Mouse (Mus musculus): ENCODE results near the gene Padi6.

The Padi6 gene

DNA sequence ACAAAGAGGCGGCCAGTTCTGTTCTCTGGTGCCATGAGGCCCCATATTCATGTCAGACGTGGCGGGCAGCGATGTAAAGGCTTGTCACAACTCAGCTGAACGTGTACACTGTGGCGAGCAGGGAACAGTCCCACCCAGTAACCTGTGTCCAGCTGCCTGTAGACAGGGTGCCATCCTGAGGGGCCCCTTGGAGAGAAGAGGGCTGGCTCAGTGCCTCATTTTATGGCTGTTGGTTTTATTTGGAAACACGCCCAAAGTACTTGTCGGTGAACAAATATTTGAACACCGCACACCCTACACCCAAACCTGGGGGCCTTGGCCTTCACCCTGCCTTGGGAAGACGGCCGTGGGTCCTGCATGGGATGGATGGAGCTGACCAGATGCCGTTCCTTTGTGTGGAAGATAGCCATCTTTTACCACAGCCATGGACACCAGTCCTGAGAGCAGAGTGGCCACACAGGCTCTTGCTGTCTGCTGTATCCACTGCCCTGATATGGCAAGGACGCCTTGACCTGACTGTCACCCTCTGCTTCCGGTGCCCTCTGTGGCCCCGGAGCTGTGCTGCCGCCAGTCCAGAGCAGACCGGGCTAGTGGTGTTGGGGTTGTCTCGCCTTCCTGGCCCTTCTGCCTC lies 34.0 kb downstream of the Padi6 start:
- DNase-seq (ENCODE audit: low read depth), result no peak

DNA sequence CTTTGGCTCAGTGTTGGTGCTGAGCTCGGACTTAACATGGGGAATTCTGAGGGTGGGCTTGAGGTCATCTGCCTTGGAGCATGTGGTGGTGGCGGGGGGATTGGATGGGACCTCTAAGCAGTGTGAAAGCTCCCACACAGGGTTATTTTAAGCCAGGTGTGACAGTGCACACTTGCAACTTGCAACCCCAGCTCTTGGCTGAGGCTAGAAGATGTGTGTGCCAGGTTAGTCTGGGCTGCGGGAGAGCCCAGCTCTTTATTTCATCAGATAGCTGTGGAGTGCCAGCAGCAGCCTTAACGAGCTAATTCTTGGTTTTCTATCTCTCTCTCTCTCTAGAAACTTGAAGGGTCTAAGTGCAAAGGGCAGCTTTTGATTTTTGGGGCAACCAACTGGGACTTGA lies 34.8 kb downstream of the Padi6 start:
- no peak for DNase-seq (ENCODE audit: low read depth)

DNA sequence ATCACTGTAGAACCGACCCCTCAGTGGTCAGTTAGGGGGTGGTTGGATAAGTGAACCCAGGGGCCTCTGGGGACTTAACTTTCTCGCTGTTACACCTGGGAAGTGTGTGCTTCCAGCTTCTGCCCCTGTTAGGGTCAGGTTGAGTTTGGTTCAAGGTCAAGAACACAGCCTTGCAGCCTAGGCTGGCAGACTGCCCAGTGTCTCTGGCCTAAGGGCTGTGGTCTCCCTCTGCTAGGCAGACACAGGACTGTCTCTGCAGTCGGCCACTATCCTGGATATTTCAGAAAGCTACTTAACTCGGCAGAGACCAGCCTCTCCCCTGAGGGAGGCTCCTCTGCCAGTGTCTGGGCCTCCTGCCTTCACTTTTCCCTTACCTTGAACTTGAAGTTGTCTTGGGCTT lies 38.3 kb downstream of the Padi6 start:
- no peak for DNase-seq (ENCODE audit: low read depth)

DNA sequence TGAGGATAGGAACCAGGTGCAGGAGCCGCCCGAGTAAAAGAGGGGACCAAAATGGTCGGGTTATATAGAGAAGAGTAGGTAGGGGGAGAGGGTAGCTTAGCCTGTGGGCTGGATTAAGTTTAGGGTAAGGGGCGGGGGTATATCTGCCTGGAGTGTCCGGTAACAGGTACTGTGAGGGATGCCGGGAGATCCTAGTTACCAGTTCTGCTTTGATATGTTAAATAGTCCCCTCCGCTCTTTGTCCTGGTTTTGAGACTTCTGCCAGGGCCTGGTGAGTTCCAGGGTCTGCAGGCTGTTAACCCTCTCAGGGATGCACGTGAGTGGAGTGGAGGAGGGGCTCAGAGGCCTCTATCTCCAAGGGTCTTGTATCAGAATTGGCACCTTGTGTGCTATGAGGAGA lies 38.8 kb downstream of the Padi6 start:
- DNase-seq (ENCODE audit: low read depth), result no peak

DNA sequence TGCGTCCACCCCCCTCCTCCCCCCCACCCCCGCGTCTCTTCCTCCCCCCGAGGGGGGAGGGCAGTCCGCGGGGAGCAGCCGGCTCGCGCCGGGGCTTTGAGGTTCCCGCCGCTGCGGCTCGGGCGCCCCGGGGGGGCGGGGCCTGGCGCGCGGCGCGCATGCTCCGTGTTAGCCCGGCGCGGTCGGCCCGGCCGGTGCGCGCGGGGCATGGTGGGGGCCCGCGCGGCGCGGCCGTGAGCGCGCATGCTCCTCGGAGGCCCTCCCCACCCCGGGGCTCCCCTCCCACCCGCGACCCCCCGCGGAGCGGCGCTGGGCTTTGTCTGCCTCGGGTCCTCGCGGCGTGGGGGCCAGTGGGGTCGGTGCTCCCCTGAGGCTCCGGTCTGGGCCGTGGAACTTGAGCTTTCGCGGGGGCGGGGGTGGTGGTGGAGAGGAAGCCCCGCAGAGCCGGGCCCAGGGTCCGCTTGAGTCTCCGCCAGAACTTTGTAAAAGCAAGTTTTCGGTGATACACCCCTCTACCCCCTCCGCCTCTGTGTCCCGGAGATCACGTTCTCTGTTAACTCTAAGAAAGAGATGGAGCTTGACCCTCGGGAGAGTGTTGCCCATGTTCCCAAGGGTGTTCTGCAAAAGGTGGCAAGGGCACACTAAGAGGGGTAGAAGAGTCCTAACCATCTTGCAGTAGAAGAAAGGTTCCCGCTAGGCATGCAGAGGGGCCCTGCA lies 39.7 kb downstream of the Padi6 start:
- DNase-seq (ENCODE audit: low read depth), result no peak

DNA sequence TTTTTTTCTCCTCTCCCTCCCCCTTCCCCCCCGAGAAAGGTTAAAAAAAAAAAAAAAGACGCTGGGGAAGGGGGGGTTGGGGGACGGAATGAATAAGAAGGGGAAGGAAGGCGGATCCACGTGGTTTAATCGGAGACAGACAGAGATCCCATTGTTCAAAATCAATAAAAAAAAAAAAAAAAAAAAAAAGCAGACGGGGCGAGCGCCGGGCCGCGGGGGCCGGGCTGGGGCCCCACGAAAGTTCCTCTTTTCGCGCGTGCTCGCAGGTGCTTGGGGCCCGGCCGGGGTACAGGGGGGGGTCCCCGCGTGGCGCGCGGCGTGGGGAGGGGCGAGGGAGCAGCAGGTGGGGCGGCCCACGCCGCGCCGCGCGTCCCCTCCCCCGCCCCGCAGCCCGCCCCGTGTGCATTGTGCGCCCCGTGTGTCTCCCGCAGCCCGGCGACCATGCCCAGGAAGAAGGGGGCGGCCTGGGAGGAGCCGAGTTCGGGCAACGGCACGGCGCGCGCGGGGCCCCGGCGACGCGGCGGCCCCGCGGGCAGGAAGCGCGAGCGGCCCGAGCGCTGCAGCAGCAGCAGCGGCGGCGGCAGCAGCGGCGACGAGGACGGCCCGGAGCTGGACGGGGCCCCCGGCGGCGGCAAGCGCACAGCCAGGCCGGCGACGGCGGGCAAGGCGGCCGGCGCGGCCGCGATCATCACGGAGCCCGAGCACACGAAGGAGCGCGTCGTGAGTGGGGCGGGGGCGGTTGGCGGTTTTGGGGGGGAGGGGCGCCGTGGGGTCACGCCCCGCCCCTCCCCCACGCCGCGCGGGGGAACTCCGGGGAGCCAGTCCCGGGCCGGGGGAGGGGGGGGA lies 40.5 kb downstream of the Padi6 start:
- no peak for DNase-seq (ENCODE audit: low read depth)

DNA sequence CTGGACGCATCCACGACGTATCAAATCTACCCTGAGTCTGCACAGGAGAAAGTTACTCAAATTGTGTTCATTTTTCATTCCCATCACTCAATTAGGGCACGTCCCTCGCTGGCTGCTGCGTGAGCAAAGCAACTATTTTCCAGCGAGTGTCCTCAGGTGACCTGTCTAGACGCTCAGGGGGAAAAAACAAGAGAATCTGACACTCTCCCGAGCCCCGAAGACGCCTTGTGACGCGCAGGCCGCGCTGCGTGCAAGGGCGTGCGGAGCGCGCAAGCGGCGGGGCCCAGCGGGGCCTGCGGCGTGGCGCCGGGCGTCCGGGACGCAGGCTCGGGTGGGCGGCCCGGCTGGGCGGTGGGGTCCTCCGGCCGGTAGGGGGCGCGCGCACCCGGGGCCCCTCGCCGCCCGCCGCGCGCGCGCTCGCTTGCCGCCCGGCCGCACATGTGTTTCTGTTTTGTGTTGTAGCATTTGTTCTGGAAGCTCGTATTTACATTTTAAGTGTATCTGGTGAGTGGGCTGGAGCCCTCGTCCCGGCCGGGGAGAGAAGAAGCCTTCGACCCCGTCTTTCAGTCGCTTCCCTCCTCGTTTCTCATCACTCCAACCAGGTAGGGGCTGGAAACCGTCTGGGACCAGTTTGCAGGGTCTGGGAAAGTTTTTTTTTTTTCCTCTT lies 41.3 kb downstream of the Padi6 start:
- DNase-seq (ENCODE audit: low read depth), result peak; percentile 45

DNA sequence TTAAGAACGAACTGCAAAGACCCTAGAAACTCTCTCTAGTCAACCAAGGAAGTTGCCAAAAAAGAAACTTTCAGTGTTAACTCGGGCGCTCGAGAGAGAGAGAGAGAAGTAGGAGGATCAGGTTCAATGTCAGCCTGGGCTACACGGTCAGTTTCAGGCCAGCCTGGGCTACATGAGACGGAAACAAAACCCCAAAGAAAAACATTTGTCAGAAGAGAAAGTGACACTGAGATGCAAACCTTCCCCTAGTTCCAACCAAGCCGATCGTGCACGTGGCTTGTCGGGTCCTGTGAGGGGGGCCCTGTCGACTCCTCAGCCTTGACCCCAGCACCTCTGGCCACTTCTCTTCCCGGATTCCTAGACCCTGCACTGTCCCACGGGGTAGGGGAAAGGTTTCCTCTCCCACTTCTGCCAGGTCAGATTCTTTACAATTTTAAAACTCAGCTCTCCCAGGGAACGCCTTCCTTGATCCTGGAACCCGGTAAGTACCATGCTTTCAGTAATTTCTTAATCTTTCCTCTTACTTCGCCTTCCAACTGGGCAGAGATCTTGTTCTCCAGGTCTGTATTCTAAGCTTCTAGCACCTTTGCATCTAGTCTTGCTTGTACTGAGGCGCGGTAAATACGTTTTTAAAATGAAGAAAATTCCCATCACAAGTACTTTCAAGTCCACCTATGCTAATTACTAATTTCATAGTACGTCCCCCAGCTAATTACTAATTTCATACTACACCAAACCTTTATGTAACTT lies 42.0 kb downstream of the Padi6 start, which contains the start of gene Rcc2:
Rcc2 (plus strand) TSS at position 273 of the 750 bp plus-strand sequence.
- DNase-seq (ENCODE audit: low read depth), result no peak

DNA sequence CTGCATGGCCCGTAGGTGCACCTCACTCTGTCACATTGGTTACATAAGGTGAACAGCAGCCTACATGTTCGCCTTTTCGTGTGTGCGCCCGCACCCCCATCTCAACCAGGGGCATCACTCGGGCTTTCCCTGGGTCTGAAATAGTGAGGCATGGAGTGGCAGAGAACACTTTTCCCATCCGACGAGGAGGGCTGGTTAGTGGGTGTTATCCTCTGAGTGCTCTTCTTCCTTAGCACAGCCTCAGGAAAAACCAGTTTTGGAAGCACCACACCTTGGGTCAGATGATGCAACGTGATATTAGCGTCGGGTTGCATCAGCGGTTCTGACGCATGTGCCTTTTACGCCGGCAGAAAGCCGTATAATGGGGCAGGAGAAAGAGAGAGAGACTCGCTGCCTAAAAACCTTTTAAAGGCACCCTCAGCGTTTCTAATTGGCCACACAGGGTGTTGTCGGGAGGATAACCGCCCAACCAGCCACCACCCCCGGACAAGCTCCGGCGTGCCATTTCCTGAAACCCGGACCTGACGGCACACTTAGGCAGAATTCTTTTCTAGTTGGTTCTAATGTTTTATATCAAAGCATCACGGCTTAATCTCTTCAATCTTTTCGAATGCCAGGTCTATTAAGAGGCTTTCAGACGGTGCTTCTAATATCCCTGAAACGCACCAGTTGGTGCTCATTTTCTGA lies 42.9 kb downstream of the Padi6 start:
- DNase-seq (ENCODE audit: low read depth), result peak; percentile 79

DNA sequence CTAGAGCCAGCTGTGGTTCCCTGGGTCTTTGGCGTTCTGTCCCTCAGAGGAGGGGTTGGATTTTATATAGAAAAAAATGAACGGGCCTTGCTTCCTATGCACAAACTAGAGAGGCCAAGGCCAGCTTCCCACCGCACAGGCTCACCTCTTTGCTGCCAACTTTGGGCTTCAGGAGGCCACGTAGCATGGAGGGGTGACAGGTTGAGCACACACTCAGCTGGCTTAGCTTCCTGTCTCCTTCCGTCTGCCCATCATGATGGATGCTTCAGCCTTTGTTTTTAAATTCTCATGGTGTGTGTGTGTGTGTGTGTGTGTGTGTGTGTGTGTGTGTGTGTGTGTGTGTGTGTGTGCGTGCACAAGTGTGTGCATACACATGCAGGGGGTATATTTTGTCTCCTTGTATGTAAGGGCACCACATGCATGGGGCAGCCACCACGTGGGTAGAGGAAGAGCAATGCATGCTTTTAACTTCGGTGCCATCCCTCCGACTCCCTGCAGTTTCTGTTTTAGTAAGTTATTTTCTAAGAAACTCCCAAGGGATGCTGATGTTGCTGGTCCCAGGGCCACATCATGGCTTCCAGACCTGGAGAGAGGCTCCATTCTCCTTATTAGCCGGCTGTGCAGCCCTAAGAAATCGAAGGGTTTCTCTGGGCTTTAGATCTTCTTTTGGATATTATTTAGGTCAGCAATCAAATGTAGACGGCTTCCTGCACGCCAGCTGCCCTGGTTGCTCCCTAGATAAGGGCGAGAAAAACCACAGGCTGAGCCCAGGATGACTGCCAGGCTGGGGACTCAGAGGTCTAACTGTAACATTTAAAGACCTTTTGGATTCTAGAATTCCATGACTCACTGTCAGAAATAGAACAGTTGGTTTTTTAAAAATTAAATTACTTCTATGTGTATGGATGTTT lies 46.5 kb downstream of the Padi6 start:
- no peak for DNase-seq (ENCODE audit: low read depth)

DNA sequence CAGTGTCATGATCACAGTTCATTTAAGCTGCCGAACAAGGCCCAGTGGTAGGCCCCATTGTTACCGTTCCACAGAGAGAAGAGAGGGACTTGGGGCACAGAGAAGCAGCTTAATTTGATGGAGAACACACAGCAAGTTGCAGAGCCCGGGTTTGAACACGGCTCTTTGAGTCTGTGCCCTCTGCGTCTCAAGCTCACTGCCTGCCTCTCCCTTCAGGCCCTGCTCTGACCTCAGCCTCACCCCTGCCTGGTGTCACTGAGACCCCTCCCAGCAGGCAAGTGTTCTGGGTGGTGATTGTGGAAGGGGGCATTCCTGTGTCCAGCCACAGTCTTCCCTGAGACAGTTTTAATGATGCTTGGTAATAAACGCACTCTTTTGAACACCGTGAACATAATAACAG lies 47.3 kb downstream of the Padi6 start:
- no peak for DNase-seq (ENCODE audit: low read depth)

DNA sequence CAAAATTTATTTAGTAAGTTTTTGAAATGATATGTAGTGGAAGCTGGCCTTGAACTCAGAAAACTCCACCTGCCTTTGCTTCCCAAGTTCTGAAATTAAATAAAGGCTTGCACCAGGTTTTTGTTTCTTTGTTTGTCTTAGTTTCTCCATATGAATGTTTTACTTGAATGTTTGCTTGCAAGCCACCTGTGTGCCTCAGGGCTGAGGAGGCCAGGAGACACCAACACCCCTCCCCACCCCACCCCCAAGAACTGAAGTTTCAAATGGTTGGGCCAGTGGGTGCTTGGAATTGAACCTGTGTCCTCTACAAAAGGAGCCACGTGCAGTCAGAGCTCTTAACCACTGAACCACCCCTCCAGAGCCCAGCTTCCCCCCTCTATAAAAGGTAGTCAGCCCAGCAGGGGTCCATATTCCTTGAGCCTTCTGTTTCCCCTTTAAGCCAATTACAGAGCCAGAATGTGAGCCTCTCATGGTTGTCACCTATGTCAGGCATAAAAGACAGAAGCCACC lies 47.8 kb downstream of the Padi6 start:
- DNase-seq (ENCODE audit: low read depth), result no peak

DNA sequence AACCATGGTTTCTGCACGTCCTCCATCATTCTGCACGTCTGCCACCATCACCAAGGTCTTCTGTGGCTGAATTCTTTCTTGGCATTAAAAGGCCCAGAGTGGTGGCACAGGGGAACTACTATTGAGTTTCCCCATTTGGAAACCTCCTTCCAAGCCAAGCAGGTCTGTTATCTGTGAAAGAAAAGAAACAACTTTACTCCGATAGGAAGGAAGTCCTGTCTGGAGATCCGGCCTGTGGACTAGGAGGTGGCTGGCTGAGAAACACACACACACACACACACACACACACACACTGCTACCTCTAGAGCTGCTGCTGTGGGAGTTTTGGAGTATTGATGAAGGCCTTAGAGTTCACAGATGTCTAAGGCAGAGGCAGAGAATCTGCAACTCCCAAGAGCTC lies 48.9 kb downstream of the Padi6 start:
- DNase-seq (ENCODE audit: low read depth), result no peak

DNA sequence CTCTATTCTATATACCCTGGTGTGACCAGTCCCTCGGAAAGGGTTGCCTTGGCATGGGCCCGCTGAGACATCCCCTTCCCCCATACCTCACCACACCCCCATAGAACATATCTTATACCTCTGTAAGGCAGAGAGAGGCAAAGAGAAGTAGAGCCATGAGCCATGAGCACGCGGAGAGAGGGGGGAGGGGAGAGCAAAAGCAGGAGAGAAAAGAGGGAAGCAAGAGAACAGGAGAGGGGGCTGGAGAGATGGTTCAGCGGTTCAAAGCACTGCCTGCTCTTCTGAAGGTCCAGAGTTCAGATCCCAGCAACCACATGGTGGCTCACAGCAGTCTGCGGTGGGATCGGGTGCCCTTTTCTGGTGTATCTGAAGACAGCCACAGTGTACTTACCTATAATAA lies 51.0 kb downstream of the Padi6 start:
- no peak for DNase-seq (ENCODE audit: low read depth)

DNA sequence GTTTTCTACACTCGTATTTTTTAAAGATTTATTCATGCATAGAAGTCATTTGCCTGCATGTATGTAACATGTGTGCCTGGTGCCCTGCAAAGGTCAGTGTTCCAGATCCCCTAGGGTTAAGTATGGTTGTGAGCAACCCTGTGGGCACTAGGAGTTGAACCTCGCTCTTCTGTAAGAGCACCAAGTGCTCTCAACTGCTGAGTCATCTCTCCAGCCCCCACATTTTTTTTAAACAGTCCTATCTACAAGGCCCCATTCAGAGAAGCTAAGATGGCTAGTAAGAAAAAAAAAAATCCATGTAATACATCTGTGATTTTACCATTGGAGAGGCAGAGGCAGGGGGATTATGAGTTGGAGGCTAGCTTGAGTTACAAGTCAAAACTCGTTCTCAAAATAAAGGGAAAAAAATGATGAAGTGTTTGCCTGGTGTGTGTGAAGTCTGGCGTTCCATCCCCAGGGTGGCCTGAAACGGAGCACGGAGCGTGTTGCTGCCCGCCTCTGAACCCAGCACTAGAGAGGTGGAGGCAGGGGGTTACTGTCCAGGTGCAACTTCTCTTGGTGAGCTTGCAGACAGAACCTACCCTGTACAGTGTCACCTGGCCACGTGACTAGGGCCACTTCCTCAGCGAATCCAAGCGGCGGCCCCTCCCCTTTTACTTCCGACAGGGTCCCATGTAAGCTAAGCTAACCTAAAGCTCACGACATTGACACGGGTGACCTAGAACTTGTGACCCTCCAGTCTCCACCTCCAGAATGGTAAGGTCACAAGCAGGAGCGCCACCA lies 52.4 kb downstream of the Padi6 start:
- DNase-seq (ENCODE audit: low read depth), result no peak

DNA sequence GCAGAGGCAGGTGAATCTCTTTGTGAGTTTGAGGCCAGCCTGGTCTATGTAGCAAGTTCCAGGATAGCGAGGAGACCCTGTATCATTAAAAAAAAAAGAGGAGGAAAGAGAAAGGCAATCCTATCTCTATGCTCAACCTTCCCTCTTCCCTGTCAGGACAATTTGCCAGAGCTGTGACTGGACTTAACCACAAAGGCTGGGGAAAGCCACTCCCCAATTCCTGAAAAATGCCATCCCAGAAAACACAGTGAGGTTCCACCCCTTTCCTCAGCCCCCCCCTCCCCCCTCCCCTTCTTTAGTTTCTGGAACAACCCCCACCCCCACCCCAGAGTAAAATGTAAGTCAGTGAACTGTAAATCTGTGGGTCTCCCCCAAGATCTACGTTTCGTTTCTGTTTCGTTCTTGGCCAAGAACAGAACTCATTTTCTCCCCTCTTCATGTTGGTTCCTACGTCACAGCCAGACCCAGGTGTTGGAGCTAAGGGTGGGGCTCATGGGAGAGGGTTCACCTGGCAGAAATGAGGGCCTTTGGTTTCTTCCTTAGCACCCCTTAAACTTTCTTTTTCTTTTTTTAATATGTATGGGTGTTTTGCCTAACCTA lies 53.5 kb downstream of the Padi6 start:
- no peak for DNase-seq (ENCODE audit: low read depth)

DNA sequence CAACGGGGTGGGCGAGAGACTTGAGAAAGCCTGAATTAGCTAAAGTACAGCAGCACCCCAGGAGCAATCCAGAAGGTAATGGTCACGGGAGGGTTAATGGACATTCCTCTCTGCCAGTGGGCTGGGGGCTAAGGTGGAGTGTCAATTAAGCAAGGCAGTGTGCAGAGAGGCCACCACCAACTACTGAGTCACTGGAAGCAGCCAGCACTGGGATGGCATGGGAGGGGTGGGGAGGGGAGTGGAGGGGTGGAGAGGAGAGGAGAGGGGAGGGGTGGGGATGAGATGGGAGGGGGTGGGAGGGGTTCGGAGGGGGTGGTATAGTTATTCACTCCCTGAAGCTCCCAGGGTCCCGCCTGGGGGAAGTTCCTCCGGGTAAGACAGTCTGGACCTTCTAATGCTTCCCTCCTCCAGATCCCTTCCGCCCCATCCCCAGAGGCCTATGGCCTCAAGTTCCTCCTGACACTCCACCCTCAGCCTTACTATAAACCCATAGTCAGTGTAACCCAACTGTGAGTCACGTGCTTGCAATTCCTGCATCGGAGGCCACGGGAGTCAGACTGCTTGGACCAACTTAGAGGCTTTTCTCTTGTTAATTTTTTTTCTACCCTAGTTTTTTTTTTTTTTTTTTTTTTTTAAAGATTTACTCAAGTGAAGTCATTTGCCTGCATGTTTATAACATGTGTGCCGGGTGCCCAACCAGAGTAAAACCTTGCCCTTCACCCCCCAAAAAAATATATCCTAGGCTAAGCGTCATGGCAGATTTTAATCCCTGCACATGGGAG lies 54.2 kb downstream of the Padi6 start:
- DNase-seq (ENCODE audit: low read depth), result no peak

DNA sequence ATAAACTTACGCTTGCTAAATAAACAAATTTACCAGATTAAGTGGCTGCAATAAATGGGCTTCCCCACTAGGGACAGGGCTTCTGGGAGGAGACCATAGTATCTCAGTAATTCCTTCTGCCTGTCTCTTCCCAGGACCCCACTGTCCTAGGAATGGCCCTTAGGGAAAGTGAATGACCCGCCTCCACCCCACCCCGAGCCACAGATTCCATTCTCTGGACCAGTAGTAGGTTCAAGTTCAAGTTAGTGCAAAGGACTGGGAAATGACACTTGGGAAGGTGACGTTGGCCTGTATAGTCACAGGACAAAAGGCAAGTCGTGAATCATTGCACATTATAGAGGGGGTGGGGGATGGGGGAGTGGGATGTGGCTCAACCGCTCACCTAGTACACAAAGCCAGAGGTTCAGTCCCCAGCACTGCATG lies 57.6 kb downstream of the Padi6 start:
- DNase-seq (ENCODE audit: low read depth), result no peak

Data from fibroblast of lung, adult 2 months (primary cell).